Mouse (Mus musculus) intestine, embryonic 15.5 days (tissue): ENCODE measurements at regions not wholly inside any gene's neighbourhood (a gene's known extent, or its start where the extent isn't known, plus 50 kb on each side); places are given as distances from the start of the nearest gene placed in this dataset.

Experiments used
- ATAC-seq: fragments of 200-750 bp; cut with Nextera tagmentation; 2 replicates; pipeline ENCODE4 v1.8.0; 2017; ENCODE audit warnings: moderate TSS enrichment, moderate library complexity
- H3K27ac ChIP-seq: fragments of 300-500 bp; sonication (generic); 2 replicates; pipeline ENCODE4 v1.5.1; 2015; ENCODE audit warnings: mild to moderate bottlenecking, inconsistent platforms
- H3K27me3 ChIP-seq: fragments of 300-500 bp; sonication (generic); replicated peaks from 2 replicates; pipeline ENCODE4 v1.6.1; 2015; ENCODE audit warnings: inconsistent platforms
- H3K36me3 ChIP-seq: fragments of 300-500 bp; sonication (generic); 2 replicates; pipeline ENCODE4 v1.6.1; 2015; ENCODE audit warnings: inconsistent platforms
- H3K4me1 ChIP-seq: fragments of 300-500 bp; sonication (generic); replicated peaks from 2 replicates; pipeline ENCODE4 v1.6.1; 2015; ENCODE audit warnings: inconsistent platforms
- H3K4me2 ChIP-seq: fragments of 300-500 bp; sonication (generic); replicated peaks from 2 replicates; pipeline ENCODE4 v1.6.1; 2015; ENCODE audit warnings: mild to moderate bottlenecking, inconsistent platforms
- H3K4me3 ChIP-seq: fragments of 300-500 bp; sonication (generic); replicated peaks from 2 replicates; pipeline ENCODE4 v1.5.1; 2015; ENCODE audit warnings: inconsistent platforms
- H3K9ac ChIP-seq: fragments of 300-500 bp; sonication (generic); 2 replicates; pipeline ENCODE4 v1.6.1; 2015; ENCODE audit warnings: inconsistent platforms
- H3K9me3 ChIP-seq: fragments of 300-500 bp; sonication (generic); 2 replicates; pipeline ENCODE4 v1.6.1; 2016; ENCODE audit warnings: inconsistent platforms
- WGBS: fragments of 180-500 bp; shearing (Covaris S2); methylation state at CpG from one replicate; pipeline ENCODE4 v1.1.7; 2015; 5-methylcytosine and 5-hydroxymethylcytosine counted together

DNA sequence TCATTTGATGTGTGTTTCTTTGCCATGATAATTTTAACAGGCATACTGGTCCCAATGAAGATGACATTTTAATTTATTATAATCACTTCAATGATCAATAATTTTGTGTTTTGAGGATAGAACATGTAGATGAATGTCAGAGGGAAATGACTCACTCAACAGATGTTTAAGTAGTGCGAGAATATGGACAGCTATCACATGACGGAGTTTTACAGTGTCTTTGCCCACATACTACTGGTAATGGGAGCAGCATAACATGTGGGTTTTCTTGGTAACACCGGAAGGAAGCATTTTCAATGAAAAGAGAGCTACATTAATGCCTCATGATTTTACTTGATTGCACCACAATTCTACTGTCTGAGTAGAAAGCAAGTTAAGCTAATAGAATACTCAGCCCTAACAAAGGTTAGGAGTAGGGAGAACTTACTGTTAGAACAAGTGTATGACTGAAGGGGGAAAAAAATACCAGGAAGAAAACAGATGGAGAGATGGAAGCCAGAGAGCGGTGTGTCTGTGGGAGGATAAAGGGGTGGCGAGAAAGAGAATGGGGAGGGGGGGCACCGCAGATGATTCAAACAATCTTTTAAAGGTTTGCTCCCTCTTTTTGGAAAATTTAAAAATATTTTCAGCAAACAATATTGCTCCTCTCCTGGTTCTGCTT lies 142.0 kb upstream of the Dph6 start:
- Histone ChIP-seq H3K9ac (no peak overlapping the region), H3K9me3 (no peaks in the 10 kb centered on the region), H3K27ac (no peak overlapping the region), H3K4me3 (no peak overlapping the region), H3K36me3 (no peaks in the 10 kb centered on the region), H3K4me1 (no peaks in the 10 kb centered on the region), H3K4me2 (no peak overlapping the region), H3K27me3 (no peaks in the 10 kb centered on the region)
- ATAC-seq = no peak
- 90% methylated on average over 6 of the region's 6 CpGs for WGBS

DNA sequence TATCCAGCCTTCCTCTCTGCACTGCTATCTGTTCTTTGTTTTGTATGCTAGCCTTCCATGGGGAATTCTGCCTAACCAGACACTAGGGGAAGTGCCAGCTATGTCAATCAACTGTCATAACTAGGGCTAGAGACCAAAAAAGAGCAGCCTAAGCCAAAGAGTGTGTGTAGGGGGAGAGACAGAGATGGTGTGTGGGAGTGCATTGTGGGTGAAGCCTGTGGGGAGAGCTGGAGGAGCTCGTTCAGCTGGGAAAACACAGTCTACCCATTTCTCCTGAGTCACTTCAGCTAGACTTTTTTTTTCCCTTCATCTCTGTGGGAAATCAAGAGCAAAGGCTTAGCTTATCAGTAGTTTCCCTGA lies 142.5 kb upstream of the Dph6 start:
- H3K4me3 ChIP-seq = no peak overlapping the region

DNA sequence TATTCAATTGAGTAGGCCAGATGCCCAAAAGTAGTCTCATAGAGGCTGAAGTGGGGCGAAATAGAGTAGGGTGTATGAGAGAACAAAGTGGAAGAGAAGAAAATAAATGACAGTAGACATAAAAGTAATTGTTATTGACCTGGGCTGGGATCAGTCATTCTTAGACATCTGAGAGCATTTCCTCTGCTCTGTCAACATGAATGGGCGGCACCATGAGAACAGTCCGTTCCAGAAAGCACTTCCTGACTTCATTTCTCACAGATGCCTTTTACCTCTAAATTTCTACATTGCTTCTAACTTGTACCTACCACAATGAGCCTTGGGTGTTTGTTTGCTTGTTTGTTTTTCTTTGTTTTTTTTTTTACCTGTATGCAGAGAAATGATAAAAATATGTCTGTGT lies 148.5 kb upstream of the Dph6 start:
- no peak for ATAC-seq
- H3K9me3 ChIP-seq = no peaks in the 10 kb centered on the region
- WGBS = 76% methylated on average over 3 of the region's 3 CpGs

More for the DNA sequence above, 142.5 kb upstream of the Dph6 start:
- Histone ChIP-seq H3K27me3 (no peaks in the 10 kb centered on the region), H3K9ac (no peak overlapping the region), H3K4me2 (no peak overlapping the region), H3K4me1 (no peaks in the 10 kb centered on the region), H3K27ac (no peak overlapping the region), H3K9me3 (no peaks in the 10 kb centered on the region), H3K36me3 (no peaks in the 10 kb centered on the region)
- ATAC-seq = no peak
- WGBS = 34% methylated on average over 1 of the region's 1 CpGs

DNA sequence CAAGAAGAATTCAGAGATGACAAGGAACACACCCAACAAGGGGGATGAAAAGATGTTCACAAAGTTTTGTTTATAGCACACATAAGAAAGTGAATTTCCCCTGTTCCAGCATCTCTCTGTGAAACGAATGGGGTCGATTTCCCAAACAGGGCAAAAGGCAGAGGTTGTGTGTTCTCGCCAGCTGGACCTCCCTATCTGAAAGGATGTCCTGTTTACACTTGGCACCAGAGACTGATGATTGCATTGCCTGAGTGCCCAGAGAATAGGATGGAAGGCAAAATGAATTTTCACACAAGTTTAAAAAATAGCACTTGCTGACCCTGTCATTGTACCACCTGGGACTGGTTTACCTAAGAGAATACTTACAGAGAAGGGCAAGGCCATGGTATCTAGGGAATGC lies 149.2 kb upstream of the Dph6 start:
- WGBS = 39% methylated on average over 3 of the region's 3 CpGs
- no peaks in the 10 kb centered on the region for H3K9me3 ChIP-seq
- no peaks in the 10 kb centered on the region for H3K27me3 ChIP-seq
- ATAC-seq = no peak
- no peak overlapping the region for H3K9ac ChIP-seq
- H3K27ac ChIP-seq = no peak overlapping the region
- H3K36me3 ChIP-seq = no peaks in the 10 kb centered on the region
- no peak overlapping the region for H3K4me2 ChIP-seq
- H3K4me3 ChIP-seq = no peak overlapping the region
- no peaks in the 10 kb centered on the region for H3K4me1 ChIP-seq

More for the DNA sequence above, 148.5 kb upstream of the Dph6 start:
- H3K9ac ChIP-seq = no peak overlapping the region
- no peaks in the 10 kb centered on the region for H3K36me3 ChIP-seq
- H3K4me1 ChIP-seq = no peaks in the 10 kb centered on the region
- H3K4me2 ChIP-seq = no peak overlapping the region
- no peak overlapping the region for H3K27ac ChIP-seq
- no peak overlapping the region for H3K4me3 ChIP-seq
- no peaks in the 10 kb centered on the region for H3K27me3 ChIP-seq

DNA sequence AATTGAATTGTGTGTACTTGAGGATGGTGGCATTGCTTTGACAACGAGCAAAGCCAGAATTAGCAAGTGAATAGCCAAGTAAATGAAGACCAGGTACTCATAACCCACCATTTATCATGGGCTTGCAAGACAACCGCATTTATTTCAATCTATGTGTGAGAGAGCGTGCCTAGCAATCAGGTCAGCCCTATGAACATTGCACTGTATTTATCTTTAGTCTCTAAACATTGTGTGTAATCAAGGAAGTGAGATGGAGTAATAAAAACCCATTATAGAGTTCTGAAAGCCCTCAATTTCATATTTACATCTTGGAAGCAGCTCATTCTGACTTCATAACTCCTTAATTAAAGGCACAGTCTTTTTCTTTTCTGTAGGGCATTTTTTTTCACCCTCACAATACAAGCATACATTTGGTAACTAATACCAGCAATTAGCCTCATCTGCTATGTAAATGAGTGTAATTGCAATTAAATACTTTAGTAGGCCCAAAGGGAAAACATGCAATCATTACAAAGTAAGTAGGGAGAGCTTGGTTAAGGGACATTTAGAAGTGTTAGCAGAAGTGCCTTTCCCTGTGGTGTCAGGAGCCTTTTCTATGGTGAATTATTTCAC lies 150.8 kb upstream of the Dph6 start:
- H3K9me3 ChIP-seq = no peaks in the 10 kb centered on the region
- no peak overlapping the region for H3K4me2 ChIP-seq
- no peak overlapping the region for H3K9ac ChIP-seq
- H3K4me3 ChIP-seq = no peak overlapping the region
- no peaks in the 10 kb centered on the region for H3K4me1 ChIP-seq
- no peaks in the 10 kb centered on the region for H3K27me3 ChIP-seq
- H3K27ac ChIP-seq = no peak overlapping the region
- ATAC-seq = no peak
- no peaks in the 10 kb centered on the region for H3K36me3 ChIP-seq
- 80% methylated on average over 3 of the region's 3 CpGs for WGBS

DNA sequence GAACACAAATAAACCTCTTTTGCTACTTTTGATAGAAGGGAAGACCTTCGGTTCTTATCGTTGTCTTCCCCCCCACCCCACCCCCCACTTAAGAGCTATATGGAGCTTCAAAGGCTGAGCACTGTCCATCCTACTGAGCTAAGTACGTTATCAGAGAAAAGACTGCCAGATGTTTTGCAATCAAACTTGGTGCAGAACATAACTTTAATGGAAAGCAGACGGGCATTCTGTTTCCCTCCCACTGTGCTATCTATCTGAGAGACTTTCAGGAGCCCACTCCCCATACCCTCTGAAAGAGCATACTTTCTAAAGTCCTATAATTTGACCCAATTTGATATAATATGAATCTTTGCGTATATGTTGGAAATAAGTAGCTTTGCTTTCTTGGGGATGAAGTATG lies 153.3 kb upstream of the Dph6 start:
- H3K4me1 ChIP-seq = no peaks in the 10 kb centered on the region
- ATAC-seq = no peak
- H3K36me3 ChIP-seq = no peaks in the 10 kb centered on the region
- no peaks in the 10 kb centered on the region for H3K9me3 ChIP-seq
- 46% methylated on average over 5 of the region's 5 CpGs for WGBS
- no peak overlapping the region for H3K9ac ChIP-seq
- H3K27ac ChIP-seq = no peak overlapping the region
- no peaks in the 10 kb centered on the region for H3K27me3 ChIP-seq
- no peak overlapping the region for H3K4me2 ChIP-seq
- no peak overlapping the region for H3K4me3 ChIP-seq

DNA sequence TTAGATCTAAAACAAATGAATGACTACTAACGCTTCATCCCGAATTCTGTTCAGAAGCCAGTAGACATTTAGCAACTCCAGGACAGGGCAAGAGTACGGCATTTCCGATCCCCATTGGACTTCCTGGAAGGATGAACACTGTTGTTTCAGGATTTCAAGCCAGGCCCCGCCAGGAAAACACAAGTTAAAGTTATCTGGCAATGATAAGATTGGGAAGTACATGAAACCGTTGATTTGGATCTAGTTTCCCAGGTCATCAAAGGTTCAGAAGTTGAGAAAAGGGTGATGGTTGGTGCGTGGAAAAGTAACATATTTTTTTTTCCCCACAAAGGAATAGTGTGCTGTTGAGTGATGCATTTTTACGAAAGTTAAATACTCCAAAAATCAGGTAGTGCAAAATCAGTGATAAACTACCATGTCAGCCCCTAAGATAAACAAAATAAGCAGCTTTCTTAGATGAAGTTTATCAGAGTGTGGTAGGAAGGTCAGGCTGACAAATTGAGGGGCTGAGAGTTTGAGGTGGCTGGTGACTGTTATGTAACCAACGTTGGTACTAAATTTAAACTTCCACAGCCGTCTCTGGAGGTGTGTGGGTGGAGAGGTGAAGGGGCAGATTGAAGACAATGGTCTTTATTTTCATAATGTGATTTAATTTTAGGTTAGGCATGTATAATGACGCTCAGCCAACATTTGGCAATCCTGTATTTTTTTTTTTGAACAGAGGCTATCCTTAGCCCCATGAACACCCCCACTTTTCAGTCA lies 157.6 kb upstream of the Dph6 start:
- no peaks in the 10 kb centered on the region for H3K36me3 ChIP-seq
- ATAC-seq = no peak
- WGBS = 58% methylated on average over 11 of the region's 11 CpGs
- no peak overlapping the region for H3K4me2 ChIP-seq
- no peak overlapping the region for H3K9ac ChIP-seq
- H3K4me3 ChIP-seq = no peak overlapping the region
- H3K27me3 ChIP-seq = no peaks in the 10 kb centered on the region
- no peak overlapping the region for H3K27ac ChIP-seq
- no peaks in the 10 kb centered on the region for H3K4me1 ChIP-seq
- H3K9me3 ChIP-seq = no peaks in the 10 kb centered on the region

DNA sequence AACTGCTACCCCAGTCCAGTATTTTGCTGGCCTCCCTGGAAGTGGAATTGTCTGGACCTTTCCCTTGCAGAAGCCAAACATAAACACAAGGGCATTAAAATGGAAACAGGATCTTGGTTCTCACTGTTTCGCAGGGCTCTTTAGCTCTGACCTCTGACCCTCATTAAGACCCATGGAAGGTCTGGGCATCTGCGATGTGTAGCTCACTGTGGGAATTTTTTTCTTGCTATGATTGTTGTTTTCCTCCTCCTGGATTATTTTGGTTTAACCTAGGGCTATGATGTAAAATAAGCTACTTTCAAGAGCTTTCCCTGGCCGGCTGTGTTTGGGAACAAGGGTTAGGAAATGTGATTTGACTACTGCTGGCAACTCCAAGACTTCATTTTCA lies 158.1 kb upstream of the Dph6 start:
- WGBS = 48% methylated on average over 3 of the region's 3 CpGs
- no peak overlapping the region for H3K9ac ChIP-seq
- no peak for ATAC-seq
- H3K4me3 ChIP-seq = no peak overlapping the region
- H3K9me3 ChIP-seq = no peaks in the 10 kb centered on the region
- H3K4me2 ChIP-seq = no peak overlapping the region
- H3K4me1 ChIP-seq = no peaks in the 10 kb centered on the region
- H3K27ac ChIP-seq = no peak overlapping the region
- no peaks in the 10 kb centered on the region for H3K36me3 ChIP-seq
- no peaks in the 10 kb centered on the region for H3K27me3 ChIP-seq

DNA sequence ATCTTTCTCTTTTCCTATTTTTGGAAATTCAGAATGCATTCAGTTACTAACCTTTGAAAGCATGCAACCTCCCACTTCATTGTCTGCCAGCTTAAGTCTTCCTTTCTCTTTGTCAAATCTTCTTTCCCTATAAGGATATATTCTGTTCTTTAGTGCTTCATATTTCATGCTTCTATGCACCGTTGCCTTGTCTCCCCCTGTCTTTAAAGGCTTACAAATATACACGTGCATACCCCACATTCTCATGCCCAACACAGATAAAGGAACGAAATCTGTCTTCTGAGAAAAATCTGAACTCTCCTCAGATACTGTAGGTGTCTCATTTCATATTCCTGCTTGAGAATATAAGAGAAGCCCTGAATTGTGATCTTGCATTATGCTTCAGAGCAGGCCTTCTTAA lies 167.9 kb upstream of the Dph6 start:
- 56% methylated on average over 3 of the region's 3 CpGs for WGBS
- no peak for ATAC-seq
- H3K4me2 ChIP-seq = no peak overlapping the region

DNA sequence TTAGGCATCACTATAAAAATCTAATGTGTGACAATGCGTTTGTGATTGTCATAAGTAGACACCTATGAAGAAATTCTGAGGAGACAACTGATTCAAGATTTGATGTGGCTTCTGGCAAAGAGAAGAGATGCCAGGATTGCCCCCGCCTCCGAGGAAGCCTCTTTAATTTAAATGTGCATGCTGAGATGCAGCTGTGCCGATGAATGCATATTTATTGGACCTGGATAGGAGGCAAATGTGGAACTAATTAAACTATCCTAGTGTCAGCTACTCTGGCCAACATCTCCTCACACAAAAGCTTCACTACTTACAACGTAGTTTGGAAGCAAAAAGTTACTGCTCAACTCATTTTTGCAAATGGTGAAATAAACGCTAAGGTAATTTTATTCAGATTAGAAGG lies 173.4 kb upstream of the Dph6 start:
- Histone ChIP-seq H3K4me1 (no peaks in the 10 kb centered on the region), H3K36me3 (no peaks in the 10 kb centered on the region), H3K27me3 (no peaks in the 10 kb centered on the region), H3K27ac (no peak overlapping the region), H3K4me3 (no peak overlapping the region), H3K4me2 (no peak overlapping the region), H3K9ac (no peak overlapping the region), H3K9me3 (no peaks in the 10 kb centered on the region)
- ATAC-seq = no peak
- WGBS = 86% methylated on average over 6 of the region's 6 CpGs

More for the DNA sequence above, 167.9 kb upstream of the Dph6 start:
- Histone ChIP-seq H3K27me3 (no peaks in the 10 kb centered on the region), H3K9ac (no peak overlapping the region), H3K4me1 (no peaks in the 10 kb centered on the region), H3K4me3 (no peak overlapping the region), H3K9me3 (no peaks in the 10 kb centered on the region), H3K36me3 (no peaks in the 10 kb centered on the region), H3K27ac (no peak overlapping the region)

DNA sequence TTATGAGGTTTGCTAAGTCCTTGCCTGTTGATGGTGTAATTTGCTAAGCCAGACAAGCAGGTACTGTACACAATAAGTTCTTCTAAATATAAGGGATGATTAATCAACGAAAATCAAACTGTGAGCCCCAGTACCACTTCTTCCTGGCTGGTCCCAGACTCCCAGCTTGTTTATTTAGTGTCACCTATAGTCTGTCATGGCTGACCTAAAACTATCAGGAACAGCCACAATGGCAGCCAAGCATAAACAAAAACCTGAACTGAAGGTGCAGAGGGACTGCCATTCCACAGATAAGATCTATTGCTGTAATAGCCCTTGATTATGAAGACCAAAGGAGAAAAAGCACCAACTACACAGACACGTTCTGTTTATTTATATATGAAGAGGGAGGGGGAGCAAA lies 180.9 kb upstream of the Dph6 start:
- H3K36me3 ChIP-seq = no peaks in the 10 kb centered on the region
- no peaks in the 10 kb centered on the region for H3K27me3 ChIP-seq
- H3K4me2 ChIP-seq = no peak overlapping the region
- 15% methylated on average over 2 of the region's 2 CpGs for WGBS
- no peaks in the 10 kb centered on the region for H3K9me3 ChIP-seq
- 0 out of 2 replicates have a peak, but pooled peaks cover 5% of the 10 kb centered on the region for H3K4me1 ChIP-seq
- no peak overlapping the region for H3K4me3 ChIP-seq
- ATAC-seq = no peak
- H3K27ac ChIP-seq = no peak overlapping the region
- no peak overlapping the region for H3K9ac ChIP-seq

DNA sequence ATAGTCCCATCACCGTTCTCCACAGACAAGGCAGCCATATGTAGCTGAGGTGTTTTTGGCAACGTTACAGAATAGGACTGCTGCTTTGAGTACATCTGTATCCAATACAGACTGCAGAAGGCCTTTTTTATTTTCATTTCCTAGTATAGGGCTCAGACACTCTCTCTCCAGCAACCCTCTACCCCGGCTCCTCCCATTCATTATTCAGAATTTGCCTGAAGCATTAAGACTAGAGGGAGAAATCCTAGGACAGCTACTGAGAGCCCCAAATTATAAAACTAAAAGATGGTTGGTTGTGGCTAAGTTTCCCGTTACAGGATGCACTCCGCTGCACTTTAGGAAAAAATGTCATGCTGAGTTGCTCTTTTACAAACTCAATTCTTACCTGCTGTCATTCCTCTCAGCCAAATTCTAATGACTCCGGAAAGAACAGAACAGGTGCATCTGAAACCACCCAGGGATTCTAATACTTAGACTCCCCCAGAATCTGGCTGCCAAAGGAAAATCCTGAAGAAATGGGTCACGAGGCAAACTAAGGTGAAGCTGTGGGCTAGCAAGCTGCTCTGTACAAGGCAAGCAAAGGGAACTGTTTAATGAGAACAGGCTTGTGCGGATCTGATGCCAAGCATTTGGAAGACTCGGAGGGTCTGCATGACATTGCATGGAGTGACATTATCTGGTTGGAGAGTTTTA lies 189.1 kb upstream of the Dph6 start:
- Histone ChIP-seq H3K4me1 (no peaks in the 10 kb centered on the region), H3K9me3 (no peaks in the 10 kb centered on the region), H3K27me3 (no peaks in the 10 kb centered on the region), H3K9ac (no peak overlapping the region), H3K36me3 (no peaks in the 10 kb centered on the region), H3K4me3 (no peak overlapping the region), H3K27ac (no peak overlapping the region), H3K4me2 (no peak overlapping the region)
- no peak for ATAC-seq
- WGBS = 76% methylated on average over 9 of the region's 9 CpGs
